Mouse (Mus musculus): Measurements from ENCODE around the gene Stxbp2. TPM values are rescaled to one million over a fixed set of nuclear protein-coding genes. Genes with fewer than 3 reads are reported as not detected.

Gene Stxbp2
- polyA plus RNA-seq, 1 experiment = 285 TPM

DNA sequence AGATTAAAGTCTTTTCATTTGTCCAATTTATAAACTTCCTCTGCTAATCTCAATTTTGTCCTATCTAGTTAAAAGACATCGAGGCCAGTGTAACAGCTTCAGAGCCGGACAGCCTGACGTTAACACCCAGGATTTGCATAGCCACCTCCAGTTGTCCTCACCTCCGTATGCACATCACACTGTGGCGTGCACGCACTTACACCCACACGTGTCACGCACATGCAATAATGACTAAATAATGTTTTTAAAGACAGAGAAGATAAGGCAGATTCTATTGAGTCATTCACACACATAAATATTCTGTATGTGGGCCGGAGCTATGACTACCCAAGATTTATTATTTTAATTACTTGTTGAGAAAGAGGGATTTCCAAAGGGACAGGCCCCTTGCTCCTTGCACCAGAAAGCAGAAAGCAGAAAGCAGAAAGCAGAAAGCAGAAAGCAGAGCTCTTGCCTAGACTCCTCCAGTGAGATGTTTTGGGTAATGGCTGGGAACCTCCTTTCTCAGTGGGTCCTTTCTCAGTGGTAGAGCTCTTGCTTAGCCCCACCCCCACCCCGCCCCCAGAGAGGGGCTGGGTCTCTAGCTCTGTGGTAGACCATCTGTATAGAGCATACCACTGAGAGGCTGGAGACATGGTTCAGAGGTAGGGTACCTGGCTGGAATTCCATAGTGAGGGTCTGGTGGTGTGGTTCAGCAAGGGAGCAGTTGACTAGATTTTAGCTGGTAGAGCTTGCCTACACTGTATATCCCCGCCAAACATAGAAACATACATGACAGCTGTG lies 24.2 kb downstream of the Stxbp2 start:
- no peak overlapping the region for H3K4me3 ChIP-seq (ENCODE audit: insufficient read depth, low read length)
- TF ChIP-seq CTCF (IDR thresholded peaks at IDR 0.05; ENCODE audit: extremely low read depth, insufficient read depth, low read length) = no peak
- TF ChIP-seq POLR2A (IDR thresholded peaks at IDR 0.05; ENCODE audit: extremely low read depth, insufficient read depth, low read length) = no peak
- no peak overlapping the region for H3K27ac ChIP-seq (ENCODE audit: insufficient read depth, low read length)
- no peaks in the 10 kb centered on the region for H3K4me1 ChIP-seq (ENCODE audit: control insufficient read depth, insufficient read depth, low read length)

GRCm38 (mm10) chr8:3655526-3655925 lies 24.8 kb downstream of the Stxbp2 start, which contains the start of gene Retn:
TSS of gene Retn (plus strand) at chr8:3655770.
- no peak within 1 kb of the TSS for H3K27ac ChIP-seq (ENCODE audit: insufficient read depth, low read length)
- H3K4me3 ChIP-seq (ENCODE audit: insufficient read depth, low read length) = no peak within 1 kb of the TSS
- no peaks in the 10 kb centered on the region for H3K4me1 ChIP-seq (ENCODE audit: control insufficient read depth, insufficient read depth, low read length)
- TF ChIP-seq POLR2A (IDR thresholded peaks at IDR 0.05; ENCODE audit: extremely low read depth, insufficient read depth, low read length) (no peak), CTCF (IDR thresholded peaks at IDR 0.05; ENCODE audit: extremely low read depth, insufficient read depth, low read length) (no peak)

GRCm38 (mm10) chr8:3656725-3657381 lies 26.1 kb downstream of the Stxbp2 start:
- Histone ChIP-seq H3K4me1 (ENCODE audit: control insufficient read depth, insufficient read depth, low read length) (no peaks in the 10 kb centered on the region), H3K27ac (ENCODE audit: insufficient read depth, low read length) (no peak overlapping the region), H3K4me3 (ENCODE audit: insufficient read depth, low read length) (no peak overlapping the region)
- TF ChIP-seq POLR2A (IDR thresholded peaks at IDR 0.05; ENCODE audit: extremely low read depth, insufficient read depth, low read length) (no peak), CTCF (IDR thresholded peaks at IDR 0.05; ENCODE audit: extremely low read depth, insufficient read depth, low read length) (no peak)

DNA sequence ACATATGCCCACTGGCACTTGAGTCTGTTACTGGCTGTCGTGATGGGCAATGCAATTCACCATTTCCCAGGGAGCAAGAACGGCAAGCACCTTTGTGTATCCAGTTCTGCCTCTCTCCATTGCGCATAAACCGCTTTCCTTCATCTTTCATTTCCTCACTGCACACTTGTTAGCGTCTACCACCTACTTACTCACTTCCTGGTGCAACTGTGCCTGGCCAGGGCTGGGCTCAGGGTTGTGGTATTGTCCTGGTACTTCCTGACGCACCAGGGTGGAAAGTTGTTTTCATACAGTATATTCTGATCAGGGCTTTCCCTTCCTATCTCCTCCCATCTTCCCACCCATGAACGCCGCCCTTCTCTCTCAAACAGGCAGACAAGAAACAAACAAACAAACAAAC lies 30.1 kb downstream of the Stxbp2 start:
- Histone ChIP-seq H3K27ac (ENCODE audit: insufficient read depth, low read length) (no peak overlapping the region), H3K4me1 (ENCODE audit: control insufficient read depth, insufficient read depth, low read length) (no peaks in the 10 kb centered on the region), H3K4me3 (ENCODE audit: insufficient read depth, low read length) (no peak overlapping the region)
- TF ChIP-seq POLR2A (IDR thresholded peaks at IDR 0.05; ENCODE audit: extremely low read depth, insufficient read depth, low read length) (no peak), CTCF (IDR thresholded peaks at IDR 0.05; ENCODE audit: extremely low read depth, insufficient read depth, low read length) (no peak)

DNA sequence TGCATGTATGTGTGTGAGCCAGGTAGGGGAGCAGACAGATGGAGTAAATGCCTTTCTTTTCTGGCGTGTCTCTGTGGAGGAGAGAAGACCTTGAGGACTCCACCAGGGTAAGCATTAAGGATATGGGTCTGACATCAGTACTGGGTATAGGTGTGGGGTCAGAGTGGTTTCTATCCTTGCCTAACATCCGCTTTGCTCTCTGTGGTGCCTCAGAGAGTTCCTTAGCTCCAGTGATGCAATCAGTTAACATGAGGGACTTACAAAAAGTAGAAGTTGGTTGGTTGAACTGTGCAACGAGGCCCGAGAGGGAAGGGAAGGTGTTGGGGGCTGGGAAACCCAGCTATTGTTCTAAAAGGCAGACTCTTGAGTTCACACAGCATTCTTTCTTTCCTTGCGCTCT lies 33.6 kb downstream of the Stxbp2 start:
- Histone ChIP-seq H3K4me1 (ENCODE audit: control insufficient read depth, insufficient read depth, low read length) (no peaks in the 10 kb centered on the region), H3K4me3 (ENCODE audit: insufficient read depth, low read length) (no peak overlapping the region), H3K27ac (ENCODE audit: insufficient read depth, low read length) (no peak overlapping the region)
- TF ChIP-seq POLR2A (IDR thresholded peaks at IDR 0.05; ENCODE audit: extremely low read depth, insufficient read depth, low read length) (no peak), CTCF (IDR thresholded peaks at IDR 0.05; ENCODE audit: extremely low read depth, insufficient read depth, low read length) (no peak)

- TF ChIP-seq POLR2A (IDR thresholded peaks at IDR 0.05; ENCODE audit: extremely low read depth, insufficient read depth, low read length) (no peak), CTCF (IDR thresholded peaks at IDR 0.05; ENCODE audit: extremely low read depth, insufficient read depth, low read length) (no peak)
- no peak within 1 kb of the TSS for H3K4me3 ChIP-seq (ENCODE audit: insufficient read depth, low read length)
- no peak within 1 kb of the TSS for H3K27ac ChIP-seq (ENCODE audit: insufficient read depth, low read length)
- no peaks in the 10 kb centered on the region for H3K4me1 ChIP-seq (ENCODE audit: control insufficient read depth, insufficient read depth, low read length)
These were observed 34.8 kb downstream of the Stxbp2 start, which contains the start of gene Mcemp1 for GRCm38 (mm10) chr8:3665507-3665906. TSS of gene Mcemp1 (plus strand) at chr8:3665754.

GRCm38 (mm10) chr8:3670388-3670787 lies 39.6 kb downstream of the Stxbp2 start:
- H3K4me3 ChIP-seq (ENCODE audit: insufficient read depth, low read length) = no peak overlapping the region
- TF ChIP-seq POLR2A (IDR thresholded peaks at IDR 0.05; ENCODE audit: extremely low read depth, insufficient read depth, low read length) = no peak
- TF ChIP-seq CTCF (IDR thresholded peaks at IDR 0.05; ENCODE audit: extremely low read depth, insufficient read depth, low read length) = no peak
- no peak overlapping the region for H3K27ac ChIP-seq (ENCODE audit: insufficient read depth, low read length)
- H3K4me1 ChIP-seq (ENCODE audit: control insufficient read depth, insufficient read depth, low read length) = no peaks in the 10 kb centered on the region

- peak; percentile 86 for TF ChIP-seq CTCF (IDR thresholded peaks at IDR 0.05; ENCODE audit: extremely low read depth, insufficient read depth, low read length)
- TF ChIP-seq POLR2A (IDR thresholded peaks at IDR 0.05; ENCODE audit: extremely low read depth, insufficient read depth, low read length) = peak; percentile 67
- Histone ChIP-seq H3K4me1 (ENCODE audit: control insufficient read depth, insufficient read depth, low read length) (no peaks in the 10 kb centered on the region; the same call in 1 of the 2 replicates), H3K27ac (ENCODE audit: insufficient read depth, low read length) (peak within 1 kb of the TSS; percentile 21), H3K4me3 (ENCODE audit: insufficient read depth, low read length) (peak within 1 kb of the TSS; percentile 44)
These were observed 41.3 kb downstream of the Stxbp2 start, which contains the start of gene Fcor for GRCm38 (mm10) chr8:3671980-3672491. TSS of gene Fcor (minus strand) at chr8:3672362.

GRCm38 (mm10) chr8:3674671-3675070 lies 43.9 kb downstream of the Stxbp2 start:
- Histone ChIP-seq H3K4me3 (ENCODE audit: insufficient read depth, low read length) (no peak overlapping the region), H3K4me1 (ENCODE audit: control insufficient read depth, insufficient read depth, low read length) (no peaks in the 10 kb centered on the region; the same call in 1 of the 2 replicates), H3K27ac (ENCODE audit: insufficient read depth, low read length) (no peak overlapping the region)
- TF ChIP-seq POLR2A (IDR thresholded peaks at IDR 0.05; ENCODE audit: extremely low read depth, insufficient read depth, low read length) (no peak), CTCF (IDR thresholded peaks at IDR 0.05; ENCODE audit: extremely low read depth, insufficient read depth, low read length) (no peak)
